Mouse (Mus musculus) spleen, adult 2 months (tissue): ENCODE results near the gene Znhit6.

Experiments used
- CTCF ChIP-seq: fragments of 200-500 bp; IDR thresholded peaks from 2 replicates; pipeline ENCODE4 v1.5.1; 2011; ENCODE audit warnings: mild to moderate bottlenecking, inconsistent platforms; ENCODE audit not compliant: insufficient read depth, insufficient read length, insufficient replicate concordance; ENCODE audit errors: extremely low read depth
- POLR2A ChIP-seq: fragments of 200-500 bp; IDR thresholded peaks from 2 replicates; pipeline ENCODE4 v1.6.1; 2011; ENCODE audit warnings: low read depth, low read length, inconsistent platforms

DNA sequence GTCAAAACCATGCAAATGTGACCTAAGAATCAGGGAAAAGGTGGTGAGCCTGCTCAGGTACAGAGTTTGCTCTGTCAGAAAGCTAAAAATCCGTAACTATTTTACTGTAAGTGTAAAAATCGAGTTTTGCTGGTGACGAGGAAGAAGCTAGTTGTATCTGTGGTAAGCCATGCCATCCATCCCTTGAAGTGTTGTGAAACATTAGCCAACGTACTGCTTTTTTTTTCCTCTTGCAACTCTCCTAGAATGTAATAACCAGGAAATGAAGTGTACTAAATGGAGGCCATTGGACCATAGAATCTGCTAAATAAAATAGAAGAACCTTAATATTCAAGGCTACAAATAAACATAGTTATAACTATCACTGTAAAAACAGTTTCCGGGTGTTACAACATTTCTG, 32.3 kb downstream of the Znhit6 start:
- TF ChIP-seq CTCF (no peak), POLR2A (no peak)
